Mouse (Mus musculus) fibroblast of lung, adult 2 months (primary cell): ENCODE results near the gene Ttyh3.
A peak's percentile ranks its signal among the peaks of the same experiment; 100 is the strongest.

ENCODE experiments used
- DNase-seq: peaks from one replicate; pipeline ENCODE4 v3.0.0-alpha.2; 2011; ENCODE audit warnings: low read depth

Ttyh3 gene

DNA sequence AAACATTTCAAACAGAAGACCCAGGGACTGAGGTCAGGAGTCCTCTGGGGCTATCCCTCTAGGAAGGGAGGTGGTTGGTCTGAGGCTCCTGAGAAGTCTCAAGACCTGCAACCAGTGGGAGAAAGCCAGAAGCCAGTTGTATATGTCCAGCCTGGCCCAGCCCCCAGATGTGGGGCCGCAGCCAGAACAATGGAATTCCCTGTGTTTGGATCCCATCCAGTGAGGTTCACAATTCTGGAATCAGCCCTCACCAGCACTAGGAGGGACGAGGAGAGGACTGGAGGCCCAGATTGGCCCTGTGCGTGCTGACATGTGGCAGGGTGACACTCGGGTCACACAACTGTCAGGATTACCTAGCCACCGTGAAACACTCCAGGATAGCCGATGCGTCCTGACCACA is 3.8 kb upstream of the Ttyh3 start:
- DNase-seq, result no peak

DNA sequence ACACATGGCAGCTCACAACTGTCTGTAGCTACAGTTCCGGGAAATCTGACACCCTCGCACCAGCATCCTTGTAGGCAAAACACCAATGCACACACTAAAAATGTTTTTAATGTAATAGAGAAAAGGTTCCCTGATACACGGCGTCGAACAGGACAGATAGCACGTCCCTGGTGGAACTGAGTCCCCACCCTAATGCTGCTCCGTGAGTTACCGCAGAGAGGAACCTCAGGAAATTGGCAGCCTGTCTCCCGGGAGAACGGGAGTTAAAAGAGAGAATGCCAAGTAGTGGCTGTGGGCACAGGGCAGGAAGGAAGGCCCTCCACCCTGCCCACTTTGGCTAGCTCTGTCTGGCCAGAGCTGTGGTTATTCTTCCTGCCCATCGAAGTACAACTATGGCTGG is 2.4 kb upstream of the Ttyh3 start:
- DNase-seq, result no peak

GRCm38 (mm10) chr5:140649881-140650414 is 1.1 kb upstream of the Ttyh3 start:
- DNase-seq, result no peak

- peak; percentile 82 for DNase-seq
These were observed 353 bp upstream of the Ttyh3 start for GRCm38 (mm10) chr5:140649101-140649667.

GRCm38 (mm10) chr5:140647821-140648518 is 861 bp downstream of the Ttyh3 start:
- no peak for DNase-seq

- DNase-seq, result no peak
These were observed 1.6 kb downstream of the Ttyh3 start for GRCm38 (mm10) chr5:140647031-140647760.

- DNase-seq, result no peak
These were observed 2.7 kb downstream of the Ttyh3 start for GRCm38 (mm10) chr5:140646171-140646570.

DNA sequence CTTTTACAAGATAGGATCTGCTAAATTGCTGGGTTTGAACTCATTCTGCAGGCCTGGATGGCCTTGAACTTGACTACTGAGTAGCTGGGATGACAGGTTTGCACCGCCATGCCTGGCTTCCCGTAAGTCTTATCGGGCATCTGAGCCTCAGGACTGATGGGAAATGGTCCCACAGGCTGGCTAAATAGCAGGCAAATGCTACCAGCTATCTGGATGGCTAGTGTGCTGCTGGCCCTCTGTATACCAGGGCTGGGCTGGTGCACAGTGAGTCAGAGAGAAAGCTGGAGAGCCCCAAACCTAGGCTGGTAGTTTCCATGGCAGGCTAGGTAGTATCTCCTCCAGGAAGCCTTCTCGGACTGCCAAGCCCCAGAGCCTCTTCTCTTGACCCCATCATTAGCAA is 3.4 kb downstream of the Ttyh3 start:
- DNase-seq, result no peak

DNA sequence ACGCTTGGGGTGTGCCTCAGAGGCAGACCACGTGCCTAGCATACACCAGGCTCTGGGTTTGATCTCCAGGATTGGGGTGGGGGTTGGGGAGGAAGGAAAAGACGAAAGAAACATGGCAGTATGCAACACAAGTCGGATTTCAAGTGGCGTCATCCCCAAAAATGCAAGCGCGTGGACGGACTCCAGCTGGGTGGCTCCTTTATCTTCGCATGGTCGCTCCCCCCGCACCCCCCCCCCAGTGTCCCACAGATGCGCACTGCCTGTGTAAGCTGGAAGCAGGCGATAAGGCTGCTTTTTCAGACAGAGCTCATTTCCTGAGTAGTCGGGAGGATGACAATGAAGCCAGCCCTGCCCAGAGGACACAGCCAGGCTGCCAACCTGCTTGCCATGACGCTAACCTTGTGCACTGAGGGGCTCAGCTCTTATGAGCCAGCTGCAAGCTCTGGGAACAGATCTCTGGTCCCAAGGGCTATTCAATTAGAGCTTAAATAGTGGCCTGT is 4.1 kb downstream of the Ttyh3 start:
- DNase-seq, result no peak

- DNase-seq, result no peak
These were observed 4.6 kb downstream of the Ttyh3 start for GRCm38 (mm10) chr5:140644263-140644662.

GRCm38 (mm10) chr5:140642076-140642475 is 6.8 kb downstream of the Ttyh3 start:
- no peak for DNase-seq

- DNase-seq, result peak; percentile 89
These were observed 7.4 kb downstream of the Ttyh3 start for GRCm38 (mm10) chr5:140641254-140641928.

DNA sequence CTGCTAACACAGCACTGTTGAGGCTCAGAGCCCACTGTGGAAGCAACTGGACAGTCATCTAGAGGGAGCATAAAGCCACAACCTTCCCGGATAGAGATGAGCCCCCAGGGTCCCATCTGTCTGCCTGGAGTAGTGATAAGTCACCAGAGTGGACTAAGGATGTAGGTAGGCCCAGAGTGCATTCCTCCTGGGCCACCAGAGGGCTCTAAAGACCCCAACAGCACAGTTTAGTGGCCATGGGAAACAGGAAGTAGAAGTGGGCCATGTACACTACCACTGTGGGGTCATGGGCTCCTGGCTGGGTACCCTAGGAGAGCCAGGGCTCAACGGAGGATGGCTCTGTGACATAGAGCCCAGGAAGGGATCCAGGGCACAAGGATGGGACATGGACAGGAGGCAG is 8.0 kb downstream of the Ttyh3 start:
- DNase-seq, result no peak

DNA sequence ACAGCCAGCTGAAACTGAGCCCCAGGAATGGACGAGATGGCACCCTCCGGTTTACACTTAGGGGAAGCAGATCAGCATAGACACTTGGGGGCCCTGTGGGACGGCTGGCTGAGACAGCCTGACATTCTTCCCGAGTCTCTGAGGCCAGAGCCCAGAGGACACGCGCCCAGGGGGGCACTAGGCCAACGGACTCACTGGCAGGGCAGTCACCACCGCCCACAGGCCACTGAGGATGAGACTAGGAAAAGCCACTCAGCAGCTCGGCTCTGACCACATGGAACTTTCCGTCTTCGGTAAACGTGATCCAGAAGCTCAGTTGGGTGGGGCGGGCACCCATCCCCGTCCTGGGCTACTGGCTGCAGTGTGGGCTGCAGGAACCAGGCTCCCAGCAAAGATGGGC is 9.0 kb downstream of the Ttyh3 start:
- DNase-seq, result no peak

DNA sequence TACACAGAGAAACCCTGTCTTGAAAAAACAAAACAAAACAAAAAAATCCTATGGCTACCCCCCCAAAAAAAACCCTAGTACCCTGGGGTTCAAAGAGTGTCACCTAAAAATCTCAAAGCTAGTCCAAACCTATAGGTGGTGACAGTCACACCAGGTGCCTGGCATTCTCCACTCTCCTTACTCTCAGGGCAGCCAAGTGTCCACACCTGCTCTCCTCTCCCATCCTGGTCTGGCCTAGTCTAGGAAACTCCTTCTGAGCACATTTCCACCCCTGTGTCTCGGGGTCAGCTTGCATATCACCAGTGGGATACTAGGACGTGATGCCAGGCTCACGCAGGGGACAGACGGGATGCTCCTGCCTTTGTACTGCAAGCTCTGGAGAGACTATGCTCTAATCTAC is 9.5 kb downstream of the Ttyh3 start:
- DNase-seq, result no peak

- no peak for DNase-seq
These were observed 10.3 kb downstream of the Ttyh3 start for GRCm38 (mm10) chr5:140638484-140638883.

DNA sequence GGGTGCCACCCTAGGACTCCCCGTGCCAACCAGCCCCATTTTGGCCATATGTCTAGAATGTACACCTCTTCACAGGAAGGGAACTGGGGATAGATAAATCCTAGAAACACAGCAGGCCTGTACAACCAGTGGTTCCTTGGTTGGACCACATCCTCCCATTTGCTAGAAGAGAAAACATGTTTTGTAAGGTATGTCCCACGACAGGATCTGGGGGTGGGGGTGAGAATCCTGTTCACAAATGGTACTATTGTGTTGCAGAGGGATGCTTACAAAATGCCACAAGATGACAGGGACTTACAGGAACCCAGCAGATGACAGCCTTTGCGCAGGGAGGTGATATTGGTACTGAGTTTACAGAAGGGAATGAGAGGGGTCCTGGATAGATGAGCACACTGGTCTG is 10.8 kb downstream of the Ttyh3 start:
- no peak for DNase-seq

DNA sequence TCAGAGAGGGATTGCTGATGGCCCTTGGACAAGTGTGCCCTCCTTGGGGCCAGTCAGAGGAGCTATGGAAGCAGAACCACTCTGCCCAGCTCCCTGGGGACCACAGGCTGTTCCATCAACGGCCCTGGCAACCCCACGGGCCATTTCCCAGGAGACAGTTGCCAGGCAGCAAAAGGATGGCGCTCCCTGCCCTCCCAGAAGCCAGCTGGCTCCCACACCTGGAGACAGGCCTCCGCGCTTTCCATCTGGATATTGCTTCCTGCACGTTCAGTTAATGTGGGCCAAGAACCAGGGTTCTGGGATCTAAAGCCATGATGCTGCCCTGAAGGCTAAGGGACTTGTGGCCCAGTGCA is 11.8 kb downstream of the Ttyh3 start:
- DNase-seq, result no peak

DNA sequence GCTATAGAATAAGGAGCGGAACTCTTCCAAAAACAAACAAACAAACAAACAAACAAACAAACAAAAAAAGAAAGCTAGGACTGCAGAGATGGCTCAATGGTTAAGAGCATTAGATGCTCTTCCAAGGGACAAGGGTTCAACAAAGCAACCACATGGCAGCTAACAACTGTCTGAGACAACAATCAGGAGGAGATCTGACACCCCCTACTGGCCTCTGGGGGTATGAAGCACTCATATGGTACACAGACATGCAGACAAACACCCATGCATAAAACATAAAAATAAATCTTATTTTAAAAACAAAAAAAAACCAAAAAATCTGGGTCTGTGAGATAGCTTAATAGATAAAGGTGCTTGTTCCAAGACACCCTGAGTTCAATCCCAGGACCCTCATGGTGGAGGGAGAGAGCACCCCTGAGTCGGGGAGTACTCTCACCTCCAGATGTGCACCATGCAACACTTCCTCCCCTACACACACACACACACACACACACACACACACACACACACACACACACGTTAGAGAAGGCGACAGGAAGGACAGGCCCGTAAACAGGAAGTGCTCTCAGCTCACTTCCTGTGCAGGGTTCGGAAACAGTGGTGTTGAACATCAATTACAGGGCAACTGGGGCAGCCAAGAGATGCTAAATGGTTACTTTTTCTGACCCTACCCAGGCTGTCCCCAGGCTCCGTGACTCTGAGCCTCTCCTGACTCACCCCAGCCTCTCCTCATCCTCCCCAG is 12.3 kb downstream of the Ttyh3 start:
- no peak for DNase-seq

- DNase-seq, result no peak
These were observed 13.8 kb downstream of the Ttyh3 start for GRCm38 (mm10) chr5:140634798-140635722.

- no peak for DNase-seq
These were observed 15.4 kb downstream of the Ttyh3 start for GRCm38 (mm10) chr5:140633432-140633831.
